Mouse (Mus musculus) embryonic fibroblast, embryonic 13.5 days (primary cell): ENCODE data around the gene Edaradd.

Source experiments
- CTCF ChIP-seq: IDR thresholded peaks from 2 replicates; pipeline ENCODE4 v1.5.1; 2011; ENCODE audit warnings: mild to moderate bottlenecking, control low read depth, low read length, moderate library complexity, borderline replicate concordance; ENCODE audit not compliant: insufficient read depth
- POLR2A ChIP-seq: IDR thresholded peaks from 2 replicates; pipeline ENCODE4 v1.6.1; 2011; ENCODE audit warnings: low read depth, mild to moderate bottlenecking, control low read depth, low read length, moderate library complexity

GRCm38 (mm10) chr13:12565621-12566390 is 45.6 kb upstream of the Edaradd start, which contains the start of gene Ero1lb:
- TF ChIP-seq POLR2A (peak; percentile 50), CTCF (no peak)
